Mouse (Mus musculus): ENCODE measurements around the gene Dok5.

Gene Dok5

GRCm38 (mm10) chr2:170791332-170792017, 59.9 kb downstream of the Dok5 start:
- in situ Hi-C loops (cut with MboI, MseI): no loop called here

DNA sequence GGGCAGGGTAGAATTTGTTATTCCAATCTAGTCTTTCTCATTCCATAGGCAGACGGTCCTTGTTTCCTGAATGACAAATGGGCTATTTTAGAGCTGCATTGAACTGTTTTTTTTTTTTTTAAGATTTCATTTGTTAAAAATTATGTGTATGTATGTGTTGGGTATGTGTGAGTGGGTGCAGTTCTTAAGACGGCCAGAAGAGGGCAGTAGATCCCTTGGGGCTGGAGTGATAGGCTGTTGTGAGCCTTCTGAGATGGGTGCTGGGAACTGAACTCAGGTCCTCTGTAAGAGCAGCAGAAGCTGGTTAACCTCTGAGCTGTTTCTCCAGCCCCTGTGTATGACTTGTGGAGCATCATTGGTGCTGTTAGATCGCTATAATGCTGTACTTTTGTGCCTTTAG, 63.6 kb downstream of the Dok5 start:
- in situ Hi-C loops (cut with MboI, MseI): no loop called here

GRCm38 (mm10) chr2:170802984-170803383, 71.4 kb downstream of the Dok5 start:
- in situ Hi-C loops (cut with MboI, MseI): no loop called here

DNA sequence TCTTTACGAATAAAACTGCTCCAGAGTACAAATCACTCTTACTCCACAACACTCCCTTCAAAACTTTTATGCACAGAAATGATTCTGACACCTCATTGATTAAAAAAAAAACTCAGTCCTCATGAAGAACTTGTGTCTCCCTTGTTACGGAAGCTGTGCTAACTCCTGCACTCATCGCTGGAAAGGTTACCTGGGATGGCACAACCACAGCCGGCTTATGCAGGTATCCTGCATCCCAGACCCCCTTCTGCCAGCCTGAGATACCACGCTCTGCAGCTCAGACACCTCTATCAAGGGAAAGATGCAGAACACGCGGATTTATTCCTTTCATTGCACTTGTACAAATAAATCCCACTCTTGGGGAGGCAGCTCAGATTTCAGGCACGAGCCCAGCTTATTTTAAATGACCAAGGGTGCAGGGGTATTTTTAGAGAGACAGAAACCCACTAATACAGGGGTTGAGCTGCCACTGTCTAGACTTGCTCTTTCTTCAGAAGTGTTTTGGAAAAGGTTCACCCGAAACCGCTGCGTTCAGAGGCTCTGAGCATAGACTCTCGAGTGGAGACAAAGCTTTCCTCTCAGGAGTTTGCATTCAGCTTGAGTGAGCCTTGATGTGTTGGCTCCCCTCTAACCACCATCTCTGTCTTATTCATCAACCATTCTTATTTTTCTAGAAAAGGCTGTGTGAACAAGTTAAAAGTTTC, 76.1 kb downstream of the Dok5 start:
- in situ Hi-C loops (cut with MboI, MseI): no loop called here

- in situ Hi-C loops (cut with MboI, MseI): no loop called here
Observed at GRCm38 (mm10) chr2:170808259-170808789, 76.7 kb downstream of the Dok5 start.

- in situ Hi-C loops (cut with MboI, MseI): no loop called here
Observed at GRCm38 (mm10) chr2:170811356-170811755, 79.7 kb downstream of the Dok5 start.

- in situ Hi-C loops (cut with MboI, MseI): no loop called here
Observed at GRCm38 (mm10) chr2:170816302-170816701, 84.7 kb downstream of the Dok5 start.

- in situ Hi-C loops (cut with MboI, MseI): no loop called here
Observed at GRCm38 (mm10) chr2:170817112-170817703, 85.6 kb downstream of the Dok5 start.

- in situ Hi-C loops (cut with MboI, MseI): no loop called here
Observed at GRCm38 (mm10) chr2:170826821-170827441, 95.3 kb downstream of the Dok5 start.

- in situ Hi-C loops (cut with MboI, MseI): no loop called here
Observed at GRCm38 (mm10) chr2:170828757-170829156, 97.2 kb downstream of the Dok5 start.

GRCm38 (mm10) chr2:170829191-170829611, 97.6 kb downstream of the Dok5 start:
- in situ Hi-C loops (cut with MboI, MseI): no loop called here

- in situ Hi-C loops (cut with MboI, MseI): no loop called here
Observed at GRCm38 (mm10) chr2:170829988-170830387, 98.4 kb downstream of the Dok5 start.

DNA sequence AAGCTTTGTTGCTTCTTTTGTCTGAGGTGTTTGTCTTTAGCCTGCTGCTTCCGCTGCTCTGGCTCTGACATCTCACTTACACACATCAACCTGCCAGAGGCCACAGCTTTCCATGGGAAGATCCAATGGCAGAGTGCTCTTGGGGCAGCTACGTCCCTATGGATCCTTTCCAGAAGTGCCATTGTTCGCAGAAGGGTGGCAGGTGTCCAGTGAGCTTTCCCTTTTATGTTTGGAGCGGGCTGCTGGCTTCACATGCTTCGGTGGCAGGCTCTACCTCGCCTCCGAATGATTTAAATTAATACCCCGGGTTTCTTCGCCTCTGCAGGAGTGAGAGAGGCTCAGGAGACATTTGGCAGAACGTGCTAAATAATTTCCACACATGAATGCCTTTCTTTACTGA, 105.3 kb downstream of the Dok5 start:
- in situ Hi-C loops (cut with MboI, MseI): no loop called here

GRCm38 (mm10) chr2:170837363-170837762, 105.8 kb downstream of the Dok5 start:
- in situ Hi-C loops (cut with MboI, MseI): no loop called here

GRCm38 (mm10) chr2:170837824-170838557, 106.4 kb downstream of the Dok5 start:
- in situ Hi-C loops (cut with MboI, MseI): no loop called here

DNA sequence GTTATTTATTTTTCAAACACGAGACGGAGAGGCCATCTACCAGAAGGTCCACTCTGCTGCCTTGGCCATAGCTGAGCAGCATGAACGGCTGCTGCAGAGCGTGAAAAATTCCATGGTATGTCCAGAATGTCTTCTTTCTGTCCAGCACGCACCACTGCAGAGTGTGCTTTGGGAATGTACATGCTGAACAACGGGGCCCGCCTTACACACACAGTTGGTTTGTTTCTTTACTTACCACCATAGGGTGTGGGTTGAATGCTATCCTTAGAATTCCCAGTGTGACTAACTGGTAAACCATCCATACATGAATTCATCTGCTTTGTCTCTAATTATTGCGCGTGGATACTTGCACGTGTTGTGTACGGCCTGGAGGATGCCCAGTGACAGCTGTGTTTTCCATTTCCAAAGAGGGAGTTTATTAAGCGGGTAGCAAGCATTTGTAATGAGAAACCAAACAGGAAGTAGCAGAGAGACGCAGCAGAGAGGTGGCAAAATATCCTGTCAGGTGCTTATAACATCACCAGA, 109.9 kb downstream of the Dok5 start:
- in situ Hi-C loops (cut with MboI, MseI): no loop called here

- in situ Hi-C loops (cut with MboI, MseI): no loop called here
Observed at GRCm38 (mm10) chr2:170845511-170845910, 113.9 kb downstream of the Dok5 start.

DNA sequence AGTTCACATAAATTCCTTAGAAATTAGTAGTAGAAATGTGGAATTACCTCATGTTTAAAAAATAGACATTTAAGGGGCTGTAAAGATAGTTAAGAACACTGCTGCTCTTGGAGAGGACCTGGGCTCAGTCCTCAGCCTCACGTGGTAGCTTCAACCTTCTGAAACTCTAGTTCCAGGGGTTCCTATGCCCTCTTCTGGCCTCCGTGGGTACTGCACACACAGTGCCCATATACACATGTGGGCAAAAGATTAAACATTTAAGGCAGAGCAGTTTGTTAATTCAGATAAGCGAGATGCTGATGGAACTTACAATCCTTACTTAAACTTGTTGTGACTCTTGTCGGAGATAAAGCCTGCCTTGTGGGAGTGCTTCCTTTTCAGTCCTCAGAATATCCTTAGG, 118.5 kb downstream of the Dok5 start:
- in situ Hi-C loops (cut with MboI, MseI): no loop called here

GRCm38 (mm10) chr2:170852337-170852736, 120.7 kb downstream of the Dok5 start:
- in situ Hi-C loops (cut with MboI, MseI): no loop called here

GRCm38 (mm10) chr2:170855210-170855609, 123.6 kb downstream of the Dok5 start:
- in situ Hi-C loops (cut with MboI, MseI): no loop called here

DNA sequence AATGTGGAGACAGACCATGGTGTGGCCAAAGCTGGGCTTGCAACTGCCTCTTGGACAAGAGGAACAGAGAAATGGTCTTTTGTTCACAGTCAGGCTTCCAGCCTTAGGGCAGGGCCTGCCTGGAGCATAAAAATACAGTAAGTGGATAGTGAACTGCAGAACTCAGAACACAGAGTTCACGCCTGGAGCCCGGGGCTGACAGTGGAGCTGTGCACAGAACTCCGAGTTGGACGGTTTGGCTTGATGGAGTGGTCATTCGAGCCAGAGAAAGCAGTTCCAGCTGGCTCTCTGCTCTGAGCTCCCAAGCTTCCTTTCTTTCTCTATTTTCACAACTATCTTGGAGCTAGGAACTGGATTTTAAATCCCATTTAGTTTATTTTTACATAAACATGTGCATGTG, 124.5 kb downstream of the Dok5 start:
- in situ Hi-C loops (cut with MboI, MseI): no loop called here

Data from T-helper 17 cell (primary cell).